Mouse (Mus musculus): Measurements from ENCODE around the gene Sppl2b. TPM values are rescaled to one million over a fixed set of nuclear protein-coding genes. Genes with fewer than 3 reads are reported as not detected.

Gene Sppl2b
- polyA plus RNA-seq, 1 experiment, result 58.2 TPM

DNA sequence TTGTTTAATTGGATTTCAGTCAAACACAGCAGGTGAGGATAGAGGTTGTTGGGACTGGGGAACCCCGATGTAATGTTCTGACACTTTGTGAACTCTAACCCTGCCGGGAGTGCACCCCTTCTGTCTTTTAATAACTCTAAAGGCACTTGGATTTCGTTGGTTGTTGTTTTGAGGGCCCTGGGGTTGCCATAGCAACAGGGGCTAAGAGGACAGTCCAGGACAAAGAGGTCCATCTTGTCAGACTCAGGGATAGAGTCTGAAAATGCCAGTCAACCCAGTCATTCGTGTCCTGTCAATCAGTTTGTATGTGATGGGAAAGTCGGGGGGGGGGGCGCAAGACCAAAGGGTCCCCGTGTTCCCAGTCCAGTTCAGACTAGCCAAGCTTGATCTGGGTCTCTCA, 22.3 kb upstream of the Sppl2b start:
- Histone ChIP-seq H3K27ac (ENCODE audit: insufficient read depth, low read depth, low read length) (no peak overlapping the region), H3K4me3 (ENCODE audit: insufficient read depth, low read depth, low read length) (no peak overlapping the region), H3K36me3 (ENCODE audit: control insufficient read depth, insufficient read depth, low read length) (no peaks in the 10 kb centered on the region), H3K4me1 (ENCODE audit: control insufficient read depth, insufficient read depth, low read length) (peaks cover 13% of the 10 kb centered on the region), H3K27me3 (replicated peaks; ENCODE audit: control insufficient read depth, insufficient read depth, low read length) (no peaks in the 10 kb centered on the region)
- DNase-seq, result no peak
- TF ChIP-seq POLR2A (IDR thresholded peaks at IDR 0.05; ENCODE audit: low read depth, low read length) (no peak), CTCF (conservative IDR thresholded peaks at IDR 0.05; ENCODE audit: insufficient read depth, insufficient read length, low read depth, low read length) (no peak)
- 73% methylated on average over 7 of the region's 7 CpGs for WGBS

DNA sequence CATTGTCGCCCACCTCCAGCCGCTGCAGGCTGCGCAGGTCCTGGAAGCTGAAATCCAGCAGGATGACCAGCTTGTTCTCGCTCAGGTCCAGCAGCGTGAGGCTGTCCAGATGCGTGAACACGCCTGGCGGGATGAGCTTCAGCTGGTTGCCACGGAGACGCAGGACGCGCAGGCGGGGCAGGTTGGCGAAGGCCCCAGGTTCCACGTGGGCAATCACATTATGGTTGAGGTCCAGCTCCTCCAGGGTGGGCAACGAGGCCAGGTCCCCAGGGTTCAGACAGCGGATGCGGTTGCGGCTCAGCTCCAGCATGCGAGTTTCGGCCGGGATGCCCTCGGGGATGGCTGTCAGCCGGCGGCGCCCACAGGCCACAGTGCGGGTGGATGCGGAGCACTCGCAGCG, 19.5 kb upstream of the Sppl2b start:
- peaks cover 3% of the 10 kb centered on the region for H3K4me1 ChIP-seq (ENCODE audit: control insufficient read depth, insufficient read depth, low read length)
- no peak overlapping the region for H3K27ac ChIP-seq (ENCODE audit: insufficient read depth, low read depth, low read length)
- no peak for DNase-seq
- TF ChIP-seq CTCF (conservative IDR thresholded peaks at IDR 0.05; ENCODE audit: insufficient read depth, insufficient read length, low read depth, low read length) (no peak), POLR2A (IDR thresholded peaks at IDR 0.05; ENCODE audit: low read depth, low read length) (no peak)
- H3K36me3 ChIP-seq (ENCODE audit: control insufficient read depth, insufficient read depth, low read length), result no peaks in the 10 kb centered on the region
- no peak overlapping the region for H3K4me3 ChIP-seq (ENCODE audit: insufficient read depth, low read depth, low read length)
- 59% methylated on average over 30 of the region's 30 CpGs for WGBS
- H3K27me3 ChIP-seq (replicated peaks; ENCODE audit: control insufficient read depth, insufficient read depth, low read length), result no peaks in the 10 kb centered on the region

DNA sequence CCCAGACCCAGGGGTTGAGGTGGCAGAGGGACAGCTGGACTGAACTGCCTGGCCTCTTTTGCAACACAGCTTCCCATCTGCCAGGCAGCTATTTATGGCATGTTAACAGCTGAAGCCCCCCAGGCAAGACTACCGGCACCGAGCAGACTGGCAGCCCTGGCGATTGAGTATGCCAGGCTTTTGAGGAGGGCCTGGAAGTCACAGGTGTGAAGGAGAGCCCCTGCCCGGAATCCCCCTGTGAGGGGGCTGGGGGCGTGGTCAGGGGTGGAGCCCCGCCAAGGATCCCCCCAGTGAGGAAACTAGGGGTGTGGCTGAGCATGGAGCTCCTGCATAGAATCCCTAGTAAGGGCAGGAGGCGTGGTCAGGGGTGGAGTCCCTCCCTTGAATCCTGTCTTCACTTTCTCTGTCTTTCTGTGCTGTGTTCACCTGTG, 18.1 kb upstream of the Sppl2b start:
- DNase-seq, result no peak
- no peaks in the 10 kb centered on the region for H3K4me1 ChIP-seq (ENCODE audit: control insufficient read depth, insufficient read depth, low read length)
- TF ChIP-seq POLR2A (IDR thresholded peaks at IDR 0.05; ENCODE audit: low read depth, low read length), result no peak
- no peak overlapping the region for H3K4me3 ChIP-seq (ENCODE audit: insufficient read depth, low read depth, low read length)
- WGBS, result 47% methylated on average over 7 of the region's 7 CpGs
- H3K27ac ChIP-seq (ENCODE audit: insufficient read depth, low read depth, low read length), result no peak overlapping the region
- H3K36me3 ChIP-seq (ENCODE audit: control insufficient read depth, insufficient read depth, low read length), result no peaks in the 10 kb centered on the region
- H3K27me3 ChIP-seq (replicated peaks; ENCODE audit: control insufficient read depth, insufficient read depth, low read length), result no peaks in the 10 kb centered on the region

DNA sequence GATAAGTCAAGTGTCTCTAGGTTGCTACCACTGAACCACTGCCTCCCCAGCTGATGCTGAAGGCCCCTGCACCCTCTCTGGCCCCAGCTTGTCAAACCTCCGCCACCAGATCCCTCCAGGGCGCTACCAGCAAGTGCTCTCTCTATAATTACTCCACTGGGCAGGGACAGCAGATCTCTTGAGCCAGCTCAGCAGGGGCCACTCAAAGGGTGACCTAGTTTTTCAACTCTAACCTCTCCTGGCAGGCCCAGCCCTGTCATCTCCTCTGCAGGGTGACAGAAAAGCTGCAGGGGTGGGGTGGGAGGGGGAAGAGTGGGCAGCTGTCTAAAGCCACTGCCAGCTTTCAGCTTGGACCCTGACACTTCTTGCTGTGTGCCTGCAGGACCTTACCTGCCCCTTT, 17.2 kb upstream of the Sppl2b start:
- no peaks in the 10 kb centered on the region for H3K27me3 ChIP-seq (replicated peaks; ENCODE audit: control insufficient read depth, insufficient read depth, low read length)
- no peak overlapping the region for H3K4me3 ChIP-seq (ENCODE audit: insufficient read depth, low read depth, low read length)
- 43% methylated on average over 2 of the region's 2 CpGs for WGBS
- TF ChIP-seq POLR2A (IDR thresholded peaks at IDR 0.05; ENCODE audit: low read depth, low read length) (no peak), CTCF (conservative IDR thresholded peaks at IDR 0.05; ENCODE audit: insufficient read depth, insufficient read length, low read depth, low read length) (no peak)
- no peak overlapping the region for H3K27ac ChIP-seq (ENCODE audit: insufficient read depth, low read depth, low read length)
- no peaks in the 10 kb centered on the region for H3K4me1 ChIP-seq (ENCODE audit: control insufficient read depth, insufficient read depth, low read length)
- DNase-seq, result no peak
- no peaks in the 10 kb centered on the region for H3K36me3 ChIP-seq (ENCODE audit: control insufficient read depth, insufficient read depth, low read length)

DNA sequence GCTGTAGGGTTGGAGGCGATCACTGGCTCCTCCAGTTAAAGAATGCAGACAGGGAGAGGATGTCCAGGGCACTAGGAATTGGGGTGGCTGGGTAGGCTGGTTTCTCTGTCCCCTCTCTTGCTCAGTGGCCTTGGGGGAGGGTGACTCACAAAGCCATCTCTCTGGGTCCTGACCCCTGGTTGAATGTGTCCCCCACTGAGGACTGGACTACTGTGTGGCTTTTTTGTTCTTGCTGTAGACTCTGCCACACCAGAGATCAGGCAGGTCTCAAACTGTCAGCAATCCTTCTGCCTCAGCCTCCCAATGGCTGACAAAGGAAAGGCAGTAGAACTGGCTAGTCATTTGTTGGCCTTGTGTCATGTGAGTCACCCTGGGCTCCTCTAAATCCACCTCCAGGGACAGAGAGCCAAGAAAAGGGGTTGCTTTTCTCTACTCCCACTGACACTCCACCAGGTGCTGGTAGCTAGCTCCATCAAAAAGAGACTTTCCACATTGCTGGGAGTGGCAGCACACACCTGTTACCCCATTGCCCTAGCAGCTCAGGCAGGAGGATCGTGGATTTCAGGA, 16.6 kb upstream of the Sppl2b start:
- 75% methylated on average over 2 of the region's 2 CpGs for WGBS
- DNase-seq, result no peak

DNA sequence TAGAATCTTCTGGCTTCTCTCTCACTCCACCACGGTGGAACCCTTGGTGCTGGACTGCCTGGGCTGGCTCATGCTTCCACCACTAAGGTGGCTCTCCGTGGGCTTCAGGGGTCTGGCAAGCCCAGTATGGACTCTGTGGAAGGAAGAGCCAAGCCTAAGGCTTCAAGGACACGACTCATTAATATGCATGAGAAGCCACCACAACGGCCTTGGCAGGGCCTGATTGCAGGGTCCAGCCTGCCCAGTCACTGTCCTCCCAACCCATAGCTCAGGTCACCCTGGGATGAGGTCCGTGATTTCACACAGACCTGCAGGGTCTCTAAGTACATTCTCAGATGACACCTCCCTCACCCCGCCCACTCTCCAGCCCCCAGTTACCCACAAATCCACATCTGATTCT, 15.2 kb upstream of the Sppl2b start:
- H3K27ac ChIP-seq (ENCODE audit: insufficient read depth, low read depth, low read length), result no peak overlapping the region
- H3K4me3 ChIP-seq (ENCODE audit: insufficient read depth, low read depth, low read length), result no peak overlapping the region
- WGBS, result 53% methylated on average over 6 of the region's 6 CpGs
- TF ChIP-seq CTCF (conservative IDR thresholded peaks at IDR 0.05; ENCODE audit: insufficient read depth, insufficient read length, low read depth, low read length), result no peak
- no peak for TF ChIP-seq POLR2A (IDR thresholded peaks at IDR 0.05; ENCODE audit: low read depth, low read length)
- H3K27me3 ChIP-seq (replicated peaks; ENCODE audit: control insufficient read depth, insufficient read depth, low read length), result no peaks in the 10 kb centered on the region; the same call in 1 of the 2 replicates
- DNase-seq, result no peak
- no peaks in the 10 kb centered on the region for H3K36me3 ChIP-seq (ENCODE audit: control insufficient read depth, insufficient read depth, low read length)
- H3K4me1 ChIP-seq (ENCODE audit: control insufficient read depth, insufficient read depth, low read length), result no peaks in the 10 kb centered on the region

More for the DNA sequence above, 16.6 kb upstream of the Sppl2b start:
- Histone ChIP-seq H3K27ac (ENCODE audit: insufficient read depth, low read depth, low read length) (no peak overlapping the region), H3K4me3 (ENCODE audit: insufficient read depth, low read depth, low read length) (no peak overlapping the region), H3K4me1 (ENCODE audit: control insufficient read depth, insufficient read depth, low read length) (no peaks in the 10 kb centered on the region), H3K27me3 (replicated peaks; ENCODE audit: control insufficient read depth, insufficient read depth, low read length) (no peaks in the 10 kb centered on the region), H3K36me3 (ENCODE audit: control insufficient read depth, insufficient read depth, low read length) (no peaks in the 10 kb centered on the region)
- TF ChIP-seq CTCF (conservative IDR thresholded peaks at IDR 0.05; ENCODE audit: insufficient read depth, insufficient read length, low read depth, low read length), result no peak

DNA sequence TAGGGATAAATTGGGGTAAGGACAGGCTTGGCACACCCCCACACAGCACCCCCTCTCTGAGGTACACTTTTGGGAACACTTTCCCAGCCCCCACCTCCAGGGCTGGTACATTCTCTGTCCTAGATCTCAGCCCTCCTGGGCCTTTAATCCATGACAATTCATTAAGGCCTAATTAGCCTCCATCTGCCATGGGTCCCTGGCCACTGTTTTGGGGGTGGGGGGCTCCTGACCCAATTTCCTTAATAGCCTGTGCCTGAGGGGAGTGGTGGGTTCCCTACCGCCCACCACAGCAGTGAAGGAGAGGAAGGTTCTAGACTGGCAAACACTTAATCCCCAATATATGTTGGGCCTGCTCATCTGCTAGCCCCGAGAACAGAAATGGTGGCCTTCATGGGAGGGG, 13.4 kb upstream of the Sppl2b start:
- H3K4me3 ChIP-seq (ENCODE audit: insufficient read depth, low read depth, low read length), result no peak overlapping the region
- no peak for DNase-seq
- H3K27ac ChIP-seq (ENCODE audit: insufficient read depth, low read depth, low read length), result no peak overlapping the region
- TF ChIP-seq CTCF (conservative IDR thresholded peaks at IDR 0.05; ENCODE audit: insufficient read depth, insufficient read length, low read depth, low read length), result no peak
- H3K27me3 ChIP-seq (replicated peaks; ENCODE audit: control insufficient read depth, insufficient read depth, low read length), result no peaks in the 10 kb centered on the region; the same call in 1 of the 2 replicates
- H3K4me1 ChIP-seq (ENCODE audit: control insufficient read depth, insufficient read depth, low read length), result no peaks in the 10 kb centered on the region
- no peaks in the 10 kb centered on the region for H3K36me3 ChIP-seq (ENCODE audit: control insufficient read depth, insufficient read depth, low read length)
- WGBS, result 79% methylated on average over 2 of the region's 2 CpGs

DNA sequence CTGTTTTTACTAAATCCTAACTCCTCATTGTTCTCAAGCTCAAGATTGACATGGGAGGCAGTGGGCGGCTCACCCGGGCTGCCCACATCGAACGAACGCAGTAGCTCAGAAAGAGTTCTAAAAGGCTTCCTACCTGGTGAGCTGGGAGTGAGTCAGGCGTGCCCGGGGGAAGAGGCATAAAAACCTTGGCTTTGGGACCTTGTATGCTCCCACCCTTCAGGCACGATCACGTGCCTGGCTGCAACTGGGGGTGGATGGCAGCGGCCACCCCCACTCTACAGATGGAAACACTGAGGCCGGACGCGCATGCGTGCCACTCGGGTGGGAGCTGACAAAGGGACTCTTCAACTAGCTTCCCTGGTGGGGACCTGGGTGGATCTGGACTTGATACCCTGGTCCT, 12.7 kb upstream of the Sppl2b start:
- no peaks in the 10 kb centered on the region; the same call in 1 of the 2 replicates for H3K27me3 ChIP-seq (replicated peaks; ENCODE audit: control insufficient read depth, insufficient read depth, low read length)
- no peaks in the 10 kb centered on the region for H3K4me1 ChIP-seq (ENCODE audit: control insufficient read depth, insufficient read depth, low read length)
- no peak overlapping the region for H3K4me3 ChIP-seq (ENCODE audit: insufficient read depth, low read depth, low read length)
- 77% methylated on average over 15 of the region's 15 CpGs for WGBS
- TF ChIP-seq POLR2A (IDR thresholded peaks at IDR 0.05; ENCODE audit: low read depth, low read length) (no peak), CTCF (conservative IDR thresholded peaks at IDR 0.05; ENCODE audit: insufficient read depth, insufficient read length, low read depth, low read length) (no peak)
- no peak for DNase-seq
- no peaks in the 10 kb centered on the region for H3K36me3 ChIP-seq (ENCODE audit: control insufficient read depth, insufficient read depth, low read length)
- H3K27ac ChIP-seq (ENCODE audit: insufficient read depth, low read depth, low read length), result no peak overlapping the region
